Mouse (Mus musculus): ENCODE measurements around the gene Olfr323. TPM values are rescaled to one million over a fixed set of nuclear protein-coding genes. Genes with fewer than 3 reads are reported as not detected.

Gene Olfr323
- polyA plus RNA-seq, 1 experiment from 2014 or later = not detected

GRCm38 (mm10) chr11:58607030-58607429 is 23.3 kb downstream of the Olfr323 start:
- ATAC-seq (ENCODE audit: low read depth) = no peak
- H3K36me3 ChIP-seq (ENCODE audit: control insufficient read depth, insufficient read depth, low read length) = no peaks in the 10 kb centered on the region
- WGBS = 85% methylated on average over 6 of the region's 6 CpGs

GRCm38 (mm10) chr11:58606177-58606919 is 24.0 kb downstream of the Olfr323 start:
- H3K4me2 ChIP-seq (ENCODE audit: low read depth, low read length) = no peak overlapping the region
- no peaks in the 10 kb centered on the region for H3K27me3 ChIP-seq (ENCODE audit: control insufficient read depth, insufficient read depth, low read length)
- no peaks in the 10 kb centered on the region for H3K4me1 ChIP-seq (ENCODE audit: control insufficient read depth, insufficient read depth, low read length)
- H3K27ac ChIP-seq (ENCODE audit: low read depth, low read length) = no peak overlapping the region
- 89% methylated on average over 12 of the region's 12 CpGs for WGBS
- H3K36me3 ChIP-seq (ENCODE audit: control insufficient read depth, insufficient read depth, low read length) = no peaks in the 10 kb centered on the region
- no peaks in the 10 kb centered on the region for H3K9me3 ChIP-seq (ENCODE audit: control insufficient read depth, low read length)
- H3K4me3 ChIP-seq (ENCODE audit: low read depth, low read length) = no peak overlapping the region
- H3K9ac ChIP-seq (replicated peaks; ENCODE audit: low read depth, low read length) = no peak overlapping the region
- no peak for ATAC-seq (ENCODE audit: low read depth)

More at GRCm38 (mm10) chr11:58607030-58607429, 23.3 kb downstream of the Olfr323 start:
- H3K9ac ChIP-seq (replicated peaks; ENCODE audit: low read depth, low read length) = no peak overlapping the region
- H3K4me2 ChIP-seq (ENCODE audit: low read depth, low read length) = no peak overlapping the region
- H3K4me1 ChIP-seq (ENCODE audit: control insufficient read depth, insufficient read depth, low read length) = no peaks in the 10 kb centered on the region
- H3K9me3 ChIP-seq (ENCODE audit: control insufficient read depth, low read length) = no peaks in the 10 kb centered on the region
- no peak overlapping the region for H3K4me3 ChIP-seq (ENCODE audit: low read depth, low read length)
- no peak overlapping the region for H3K27ac ChIP-seq (ENCODE audit: low read depth, low read length)
- no peaks in the 10 kb centered on the region for H3K27me3 ChIP-seq (ENCODE audit: control insufficient read depth, insufficient read depth, low read length)

- Histone ChIP-seq H3K4me1 (ENCODE audit: control insufficient read depth, insufficient read depth, low read length) (no peaks in the 10 kb centered on the region), H3K9me3 (ENCODE audit: control insufficient read depth, low read length) (no peaks in the 10 kb centered on the region), H3K4me2 (ENCODE audit: low read depth, low read length) (no peak overlapping the region), H3K4me3 (ENCODE audit: low read depth, low read length) (no peak overlapping the region), H3K9ac (replicated peaks; ENCODE audit: low read depth, low read length) (no peak overlapping the region), H3K27me3 (ENCODE audit: control insufficient read depth, insufficient read depth, low read length) (no peaks in the 10 kb centered on the region), H3K27ac (ENCODE audit: low read depth, low read length) (no peak overlapping the region), H3K36me3 (ENCODE audit: control insufficient read depth, insufficient read depth, low read length) (no peaks in the 10 kb centered on the region)
- 91% methylated on average over 3 of the region's 3 CpGs for WGBS
- no peak for ATAC-seq (ENCODE audit: low read depth)
These were observed 25.1 kb downstream of the Olfr323 start for GRCm38 (mm10) chr11:58605228-58605627.

- H3K4me2 ChIP-seq (ENCODE audit: low read depth, low read length) = no peak overlapping the region
- no peak overlapping the region for H3K27ac ChIP-seq (ENCODE audit: low read depth, low read length)
- no peak for ATAC-seq (ENCODE audit: low read depth)
- H3K9ac ChIP-seq (replicated peaks; ENCODE audit: low read depth, low read length) = no peak overlapping the region
- no peak overlapping the region for H3K4me3 ChIP-seq (ENCODE audit: low read depth, low read length)
- no peaks in the 10 kb centered on the region for H3K27me3 ChIP-seq (ENCODE audit: control insufficient read depth, insufficient read depth, low read length)
- no peaks in the 10 kb centered on the region for H3K9me3 ChIP-seq (ENCODE audit: control insufficient read depth, low read length)
- 77% methylated on average over 2 of the region's 2 CpGs for WGBS
- H3K36me3 ChIP-seq (ENCODE audit: control insufficient read depth, insufficient read depth, low read length) = no peaks in the 10 kb centered on the region
- no peaks in the 10 kb centered on the region for H3K4me1 ChIP-seq (ENCODE audit: control insufficient read depth, insufficient read depth, low read length)
These were observed 25.6 kb downstream of the Olfr323 start for GRCm38 (mm10) chr11:58604688-58605087.

- 76% methylated on average over 6 of the region's 6 CpGs for WGBS
These were observed 27.3 kb downstream of the Olfr323 start for GRCm38 (mm10) chr11:58602800-58603560.

GRCm38 (mm10) chr11:58602062-58602461 is 28.2 kb downstream of the Olfr323 start:
- Histone ChIP-seq H3K36me3 (ENCODE audit: control insufficient read depth, insufficient read depth, low read length) (no peaks in the 10 kb centered on the region), H3K4me2 (ENCODE audit: low read depth, low read length) (no peak overlapping the region), H3K4me1 (ENCODE audit: control insufficient read depth, insufficient read depth, low read length) (no peaks in the 10 kb centered on the region), H3K27me3 (ENCODE audit: control insufficient read depth, insufficient read depth, low read length) (no peaks in the 10 kb centered on the region), H3K9ac (replicated peaks; ENCODE audit: low read depth, low read length) (no peak overlapping the region), H3K4me3 (ENCODE audit: low read depth, low read length) (no peak overlapping the region), H3K27ac (ENCODE audit: low read depth, low read length) (no peak overlapping the region), H3K9me3 (ENCODE audit: control insufficient read depth, low read length) (no peaks in the 10 kb centered on the region)
- no peak for ATAC-seq (ENCODE audit: low read depth)

More at GRCm38 (mm10) chr11:58602800-58603560, 27.3 kb downstream of the Olfr323 start:
- Histone ChIP-seq H3K4me1 (ENCODE audit: control insufficient read depth, insufficient read depth, low read length) (no peaks in the 10 kb centered on the region), H3K9me3 (ENCODE audit: control insufficient read depth, low read length) (no peaks in the 10 kb centered on the region), H3K27ac (ENCODE audit: low read depth, low read length) (no peak overlapping the region), H3K36me3 (ENCODE audit: control insufficient read depth, insufficient read depth, low read length) (no peaks in the 10 kb centered on the region), H3K27me3 (ENCODE audit: control insufficient read depth, insufficient read depth, low read length) (no peaks in the 10 kb centered on the region), H3K9ac (replicated peaks; ENCODE audit: low read depth, low read length) (no peak overlapping the region), H3K4me3 (ENCODE audit: low read depth, low read length) (no peak overlapping the region), H3K4me2 (ENCODE audit: low read depth, low read length) (no peak overlapping the region)
- ATAC-seq (ENCODE audit: low read depth) = no peak

- Histone ChIP-seq H3K36me3 (ENCODE audit: control insufficient read depth, insufficient read depth, low read length) (no peaks in the 10 kb centered on the region), H3K27ac (ENCODE audit: low read depth, low read length) (no peak overlapping the region)
These were observed 32.5 kb downstream of the Olfr323 start for GRCm38 (mm10) chr11:58597837-58598236.

GRCm38 (mm10) chr11:58594814-58595213 is 35.5 kb downstream of the Olfr323 start, which contains the start of gene Olfr324:
Gene Olfr324 (plus strand): TSS chr11:58595114.
- 83% methylated on average over 6 of the region's 6 CpGs for WGBS
- H3K36me3 ChIP-seq (ENCODE audit: control insufficient read depth, insufficient read depth, low read length) = no peaks in the 10 kb centered on the region

More at GRCm38 (mm10) chr11:58597837-58598236, 32.5 kb downstream of the Olfr323 start:
- no peak for ATAC-seq (ENCODE audit: low read depth)
- 88% methylated on average over 13 of the region's 13 CpGs for WGBS
- no peaks in the 10 kb centered on the region for H3K9me3 ChIP-seq (ENCODE audit: control insufficient read depth, low read length)
- no peak overlapping the region for H3K4me2 ChIP-seq (ENCODE audit: low read depth, low read length)
- no peaks in the 10 kb centered on the region for H3K27me3 ChIP-seq (ENCODE audit: control insufficient read depth, insufficient read depth, low read length)
- no peak overlapping the region for H3K9ac ChIP-seq (replicated peaks; ENCODE audit: low read depth, low read length)
- no peaks in the 10 kb centered on the region for H3K4me1 ChIP-seq (ENCODE audit: control insufficient read depth, insufficient read depth, low read length)
- H3K4me3 ChIP-seq (ENCODE audit: low read depth, low read length) = no peak overlapping the region

More at GRCm38 (mm10) chr11:58594814-58595213, 35.5 kb downstream of the Olfr323 start, which contains the start of gene Olfr324:
- Histone ChIP-seq H3K4me2 (ENCODE audit: low read depth, low read length) (no peak within 1 kb of the TSS), H3K9ac (replicated peaks; ENCODE audit: low read depth, low read length) (no peak within 1 kb of the TSS), H3K4me3 (ENCODE audit: low read depth, low read length) (no peak within 1 kb of the TSS), H3K27ac (ENCODE audit: low read depth, low read length) (no peak within 1 kb of the TSS), H3K9me3 (ENCODE audit: control insufficient read depth, low read length) (no peaks in the 10 kb centered on the region), H3K4me1 (ENCODE audit: control insufficient read depth, insufficient read depth, low read length) (no peaks in the 10 kb centered on the region), H3K27me3 (ENCODE audit: control insufficient read depth, insufficient read depth, low read length) (no peaks in the 10 kb centered on the region)
- no peak for ATAC-seq (ENCODE audit: low read depth)

Data from neural tube, embryonic 14.5 days (tissue).